ENCODE assay signal across 9 mouse cellular contexts in genomic region chr7:116644902-116645650, GRCm38 (mm10).
A peak's percentile ranks its signal among the peaks of the same experiment; 100 is the strongest.
DNase-seq lines count a peak whose midpoint lies in the region; ATAC-seq and TF ChIP-seq lines count a peak whose summit lies in the region.
"Had no signal": no experiment of that assay in that cellular context is flagged by ENCODE, and none has a peak within 500 bp of the region (broad histone marks: within the 10 kb centered on the region; RNA-seq: fewer than 3 reads in every experiment).

No protein-coding gene starts in this region.

- peak; percentile 10 to 28 for DNase-seq in cerebellum, adult 18-20 months
- no peak for DNase-seq in cerebellum, adult 11-12 months
- DNase-seq in urinary bladder, postnatal 25 days (ENCODE audit: low spot score), result peak; percentile 30
- no peak for DNase-seq in urinary bladder, postnatal 10 days (ENCODE audit: low spot score)
- peak; percentile 20 for DNase-seq in fibroblast of lung, adult 2 months (ENCODE audit: low read depth)
- peak; percentile 86 for DNase-seq in kidney, postnatal 0 days (ENCODE audit: low spot score)
- DNase-seq in liver, postnatal 0 days, result peak; percentile 62
- peak; percentile 70 for DNase-seq in right cerebral cortex, postnatal 4 days

- no peaks in the 10 kb centered on the region for H3K4me1 ChIP-seq in kidney, postnatal 0 days (replicated peaks; ENCODE audit: insufficient read depth, low read length)
- no peaks in the 10 kb centered on the region for H3K4me1 ChIP-seq in liver, postnatal 0 days (ENCODE audit: insufficient read depth)
- H3K4me1 ChIP-seq: limb, embryonic 13.5 days had no signal

- no peaks in the 10 kb centered on the region for H3K36me3 ChIP-seq in kidney, postnatal 0 days (ENCODE audit: insufficient read depth, low read length)
- no peaks in the 10 kb centered on the region for H3K36me3 ChIP-seq in liver, postnatal 0 days (replicated peaks; ENCODE audit: insufficient read depth, low read length)
- H3K36me3 ChIP-seq: limb, embryonic 13.5 days had no signal

- H3K27me3 ChIP-seq in kidney, postnatal 0 days (ENCODE audit: insufficient read depth, low read length), result no peaks in the 10 kb centered on the region
- H3K27me3 ChIP-seq in liver, postnatal 0 days (ENCODE audit: insufficient read depth, low read length), result no peaks in the 10 kb centered on the region
- H3K27me3 ChIP-seq: limb, embryonic 13.5 days had no signal

- H3K4me2 ChIP-seq in kidney, postnatal 0 days (ENCODE audit: low read length), result no peak overlapping the region
- no peak overlapping the region for H3K4me2 ChIP-seq in liver, postnatal 0 days (ENCODE audit: low read depth, low read length)
- H3K4me2 ChIP-seq: limb, embryonic 13.5 days had no signal

- TF ChIP-seq EP300 in liver, postnatal 0 days (IDR thresholded peaks at IDR 0.05; ENCODE audit: low read depth), result no peak

- H3K9ac ChIP-seq in kidney, postnatal 0 days (ENCODE audit: low read depth, low read length), result no peak overlapping the region
- no peak overlapping the region for H3K9ac ChIP-seq in liver, postnatal 0 days (replicated peaks)
- H3K9ac ChIP-seq: limb, embryonic 13.5 days had no signal

- no peaks in the 10 kb centered on the region for H3K9me3 ChIP-seq in kidney, postnatal 0 days (replicated peaks; ENCODE audit: low read length)
- no peaks in the 10 kb centered on the region for H3K9me3 ChIP-seq in liver, postnatal 0 days (ENCODE audit: low read length)
- H3K9me3 ChIP-seq: limb, embryonic 13.5 days had no signal

- peak; percentile 88 for TF ChIP-seq CTCF in kidney, postnatal 0 days (IDR thresholded peaks at IDR 0.05; ENCODE audit: low read depth)
- peak; percentile 77 for TF ChIP-seq CTCF in liver, postnatal 0 days (IDR thresholded peaks at IDR 0.05; ENCODE audit: low read depth)

- H3K27ac ChIP-seq in kidney, postnatal 0 days, result no peak overlapping the region
- no peak overlapping the region for H3K27ac ChIP-seq in liver, postnatal 0 days (ENCODE audit: low read depth)
- H3K27ac ChIP-seq: limb, embryonic 13.5 days had no signal

- H3K4me3 ChIP-seq in kidney, postnatal 0 days (replicated peaks; ENCODE audit: low read depth, low read length), result no peak overlapping the region
- no peak overlapping the region for H3K4me3 ChIP-seq in liver, postnatal 0 days (ENCODE audit: low read depth, low read length)
- H3K4me3 ChIP-seq: limb, embryonic 13.5 days had no signal

- no peak for ATAC-seq in kidney, postnatal 0 days (replicated peaks; ENCODE audit: low FRiP score, low read depth)
- ATAC-seq in liver, postnatal 0 days, result no peak

- WGBS in kidney, postnatal 0 days, result 48% methylated on average over 10 of the region's 10 CpGs
- WGBS in liver, postnatal 0 days (ENCODE audit: insufficient replicate concordance), result 53% methylated on average over 10 of the region's 10 CpGs

Comparison
In these comparisons a context has a peak if more than half of its experiments do, and no peak if none do; other contexts are left out.
1. DNase-seq: peak in cerebellum, adult 18-20 months (2 of 2), urinary bladder, postnatal 25 days (single experiment), fibroblast of lung, adult 2 months (single experiment), kidney, postnatal 0 days (single experiment), liver, postnatal 0 days (single experiment) and right cerebral cortex, postnatal 4 days (single experiment); none in cerebellum, adult 11-12 months (single experiment) and urinary bladder, postnatal 10 days (single experiment).